Mouse (Mus musculus): ENCODE results near the gene Map3k5.

- no peak for TF ChIP-seq CTCF (IDR thresholded peaks at IDR 0.05; ENCODE audit: low read depth)
- no peak for TF ChIP-seq EP300 (IDR thresholded peaks at IDR 0.05; ENCODE audit: low read depth)
These were observed 109.8 kb downstream of the Map3k5 start for GRCm38 (mm10) chr10:20044051-20044450.
